In genomic region chr7:29039985-29040661, GRCm38 (mm10) we compare ENCODE assay signal across 7 mouse cellular contexts. TPM values are rescaled to one million over a fixed set of nuclear protein-coding genes. Genes with fewer than 3 reads are reported as not detected.
DNase-seq lines count a peak whose midpoint lies in the region; ATAC-seq and TF ChIP-seq lines count a peak whose summit lies in the region.

No protein-coding gene starts in this region.

- 1% methylated on average over 26 of the region's 26 CpGs for WGBS in forebrain, embryonic 15.5 days
- under 1% methylated on average over 26 of the region's 26 CpGs for WGBS in intestine, embryonic 14.5 days
- WGBS in midbrain, embryonic 15.5 days = under 1% methylated on average over 26 of the region's 26 CpGs

- ATAC-seq in forebrain, embryonic 15.5 days (replicated peaks) = peak; percentile 50
- peak; percentile 26 for ATAC-seq in intestine, embryonic 14.5 days (replicated peaks; ENCODE audit: low FRiP score, low TSS enrichment, low read depth)
- peak; percentile 60 for ATAC-seq in midbrain, embryonic 15.5 days (replicated peaks)

- TF ChIP-seq POLR2A in CH12.LX (IDR thresholded peaks at IDR 0.05; ENCODE audit: low read depth, low read length) = peak; percentile 52; the same call in 1 of the 2 replicates

- H3K9me3 ChIP-seq in CH12.LX (replicated peaks; ENCODE audit: low read length) = peaks cover 12% of the 10 kb centered on the region
- no peaks in the 10 kb centered on the region for H3K9me3 ChIP-seq in forebrain, embryonic 15.5 days
- no peaks in the 10 kb centered on the region for H3K9me3 ChIP-seq in intestine, embryonic 14.5 days (ENCODE audit: control insufficient read depth, low read length)
- H3K9me3 ChIP-seq in midbrain, embryonic 15.5 days = no peaks in the 10 kb centered on the region

- intact Hi-C loops in left cerebral cortex, postnatal 36 days (cut with DNase I) = loop anchor here (2.0 to 10.0 kb wide), 3 partner anchors 65 to 255 kb away; partner anchors contain the start of gene Rinl

- peak overlapping the region; percentile 21; the same call in 1 of the 2 replicates for H3K9ac ChIP-seq in CH12.LX (ENCODE audit: insufficient read depth, low read depth)
- peak overlapping the region; percentile 34 for H3K9ac ChIP-seq in forebrain, embryonic 15.5 days (replicated peaks)
- H3K9ac ChIP-seq in intestine, embryonic 14.5 days (ENCODE audit: low read length) = peak overlapping the region; percentile 45
- peak overlapping the region; percentile 37 for H3K9ac ChIP-seq in midbrain, embryonic 15.5 days

- DNase-seq in CH12.LX (ENCODE audit: extremely low read depth) (peak; percentile 75), NIH3T3 (ENCODE audit: low read depth) (peak; percentile 43)
- peak; percentile 81 for DNase-seq in intestine, embryonic 14.5 days (ENCODE audit: low spot score)
- no peak for DNase-seq in ovary, adult 18-20 months (ENCODE audit: low spot score)
- DNase-seq in left cerebral cortex, postnatal 36 days (ENCODE audit: low spot score in 2 of 2) = no peak

- peak overlapping the region; percentile 76 for H3K4me2 ChIP-seq in CH12.LX (ENCODE audit: insufficient read depth, low read depth, poor library complexity, severe bottlenecking)
- peak overlapping the region; percentile 57 for H3K4me2 ChIP-seq in forebrain, embryonic 15.5 days (replicated peaks)
- H3K4me2 ChIP-seq in intestine, embryonic 14.5 days (ENCODE audit: low read length) = peak overlapping the region; percentile 67
- H3K4me2 ChIP-seq in midbrain, embryonic 15.5 days = peak overlapping the region; percentile 67

- no peak overlapping the region for H3K27ac ChIP-seq in CH12.LX (ENCODE audit: insufficient read depth, low read depth)
- H3K27ac ChIP-seq in forebrain, embryonic 15.5 days (replicated peaks) = peak overlapping the region; percentile 67
- peak overlapping the region; percentile 43 for H3K27ac ChIP-seq in intestine, embryonic 14.5 days (ENCODE audit: low read depth)
- peak overlapping the region; percentile 49; the same call in 1 of the 2 replicates for H3K27ac ChIP-seq in midbrain, embryonic 15.5 days

- dilution Hi-C loops in CH12.LX (cut with MboI; ENCODE audit: extremely low pct_ligation_motif_present, extremely low pct_unique_long_range_greater_than_20kb, low sequenced_read_pairs) = no loop called here

- H3K4me3 ChIP-seq in CH12.LX (replicated peaks in 1 of 3; ENCODE audit: low read depth in 2 of 3, low read length in 2 of 3, poor library complexity in 1 of 3) = peak overlapping the region; percentile 23 to 51 (median 41)
- H3K4me3 ChIP-seq in forebrain, embryonic 15.5 days = peak overlapping the region; percentile 37
- H3K4me3 ChIP-seq in intestine, embryonic 14.5 days (ENCODE audit: low read depth, low read length) = peak overlapping the region; percentile 43
- peak overlapping the region; percentile 37 for H3K4me3 ChIP-seq in midbrain, embryonic 15.5 days

- in situ Hi-C loops in CH12.LX (cut with MboI; ENCODE audit: low pct_ligation_motif_present, low pct_unique_long_range_greater_than_20kb, low sequenced_read_pairs) = loop anchor here (25.0 kb wide), 1 partner anchor 253 kb away; the partner anchor contains the start of gene Rinl

- peaks cover 9 to 37% of the 10 kb centered on the region in 2 experiments for H3K4me1 ChIP-seq in CH12.LX (ENCODE audit: control insufficient read depth in 1 of 2, insufficient read depth in 2 of 2)
- H3K4me1 ChIP-seq in forebrain, embryonic 15.5 days = peaks cover 30% of the 10 kb centered on the region
- H3K4me1 ChIP-seq in intestine, embryonic 14.5 days (replicated peaks; ENCODE audit: control insufficient read depth, insufficient read depth, low read length) = peaks cover 20% of the 10 kb centered on the region
- H3K4me1 ChIP-seq in midbrain, embryonic 15.5 days = peaks cover 16% of the 10 kb centered on the region

- no peak for TF ChIP-seq RAD21 in CH12.LX (IDR thresholded peaks at IDR 0.05; ENCODE audit: low read depth, low read length)

- no peak; a peak in 1 of 4 replicates for TF ChIP-seq CTCF in CH12.LX (conservative IDR thresholded peaks at IDR 0.05 in 1 of 2, IDR thresholded peaks at IDR 0.05 in 1 of 2; ENCODE audit: low read depth in 2 of 2, low read length in 2 of 2)

- H3K27me3 ChIP-seq in CH12.LX (replicated peaks) = no peaks in the 10 kb centered on the region
- H3K27me3 ChIP-seq in forebrain, embryonic 15.5 days = no peaks in the 10 kb centered on the region
- no peaks in the 10 kb centered on the region for H3K27me3 ChIP-seq in intestine, embryonic 14.5 days (replicated peaks; ENCODE audit: control insufficient read depth, insufficient read depth, low read length)
- H3K27me3 ChIP-seq in midbrain, embryonic 15.5 days (replicated peaks) = no peaks in the 10 kb centered on the region

- no peaks in the 10 kb centered on the region for H3K79me2 ChIP-seq in CH12.LX (replicated peaks; ENCODE audit: control insufficient read depth, extremely low read depth, insufficient read depth, poor library complexity, severe bottlenecking)

- TF ChIP-seq EP300 in CH12.LX (IDR thresholded peaks at IDR 0.05; ENCODE audit: low read length) = no peak

- peaks cover 4 to 10% of the 10 kb centered on the region in 2 experiments for H3K36me3 ChIP-seq in CH12.LX (replicated peaks in 1 of 2; ENCODE audit: control insufficient read depth in 1 of 2, insufficient read depth in 1 of 2, low read length in 1 of 2)
- H3K36me3 ChIP-seq in forebrain, embryonic 15.5 days = no peaks in the 10 kb centered on the region
- no peaks in the 10 kb centered on the region for H3K36me3 ChIP-seq in intestine, embryonic 14.5 days (ENCODE audit: control insufficient read depth, insufficient read depth, low read length)
- no peaks in the 10 kb centered on the region for H3K36me3 ChIP-seq in midbrain, embryonic 15.5 days (replicated peaks)

TF ChIP-seq in CH12.LX, 34 proteins besides CTCF, POLR2A, EP300 and RAD21:
- TF ChIP-seq MYC (IDR thresholded peaks at IDR 0.05; ENCODE audit: low read depth, low read length) (peak; percentile 88), SMC3 (IDR thresholded peaks at IDR 0.05; ENCODE audit: low read depth, low read length) (no peak), SIN3A (IDR thresholded peaks at IDR 0.05; ENCODE audit: low read length) (no peak; the same call in 1 of the 2 replicates), ELF1 (IDR thresholded peaks at IDR 0.05; ENCODE audit: low read depth, low read length) (no peak), USF1 (IDR thresholded peaks at IDR 0.05; ENCODE audit: low read depth, low read length) (no peak), KAT2A (IDR thresholded peaks at IDR 0.05; ENCODE audit: insufficient replicate concordance, low read length) (no peak), TBP (conservative IDR thresholded peaks at IDR 0.05; ENCODE audit: low read depth, low read length) (no peak), IRF4 (IDR thresholded peaks at IDR 0.05; ENCODE audit: low read depth, low read length) (no peak), JUND (conservative IDR thresholded peaks at IDR 0.05; ENCODE audit: low read depth, low read length) (no peak), ETS1 (conservative IDR thresholded peaks at IDR 0.05; ENCODE audit: low read depth, low read length) (no peak), ZNF384 (IDR thresholded peaks at IDR 0.05; ENCODE audit: low read depth, low read length) (no peak), PAX5 (IDR thresholded peaks at IDR 0.05; ENCODE audit: low read length) (no peak), POLR2AphosphoS2 (IDR thresholded peaks at IDR 0.05; ENCODE audit: low read depth, low read length) (no peak), MAZ (IDR thresholded peaks at IDR 0.05; ENCODE audit: low read depth, low read length) (no peak), MEF2A (IDR thresholded peaks at IDR 0.05; ENCODE audit: borderline replicate concordance, low read depth, low read length) (no peak), NELFE (IDR thresholded peaks at IDR 0.05; ENCODE audit: low read depth, low read length) (no peak), RCOR1 (conservative IDR thresholded peaks at IDR 0.05; ENCODE audit: low read depth, low read length) (no peak), ZC3H11A (IDR thresholded peaks at IDR 0.05; ENCODE audit: low read depth, low read length) (no peak), CHD2 (IDR thresholded peaks at IDR 0.05; ENCODE audit: low read length) (no peak), E2F4 (IDR thresholded peaks at IDR 0.05; ENCODE audit: insufficient replicate concordance, low read depth, low read length) (no peak), ZMIZ1 (IDR thresholded peaks at IDR 0.05; ENCODE audit: low read depth, low read length) (no peak), MAX (IDR thresholded peaks at IDR 0.05; ENCODE audit: low read length) (peak; percentile 87), USF2 (conservative IDR thresholded peaks at IDR 0.05; ENCODE audit: low read depth, low read length) (no peak), NRF1 (IDR thresholded peaks at IDR 0.05; ENCODE audit: low read depth, low read length) (peak; percentile 88), MXI1 (IDR thresholded peaks at IDR 0.05; ENCODE audit: low read depth, low read length) (no peak), ZKSCAN1 (IDR thresholded peaks at IDR 0.05; ENCODE audit: borderline replicate concordance, low read depth, low read length) (no peak), BHLHE40 (IDR thresholded peaks at IDR 0.05; ENCODE audit: low read depth, low read length) (peak; percentile 90)
TF ChIP-seq in CH12.LX: peak in this region for 4.

RNA-seq across cellular contexts. Expression of gene Map4k1, which starts 58.3 kb away (rescaled TPM):
- 183 and 195 TPM in 2 replicates for total RNA-seq in CH12.LX (2012; rRNA removed)
- 112 and 114 TPM in 2 replicates for total RNA-seq in CH12.LX (2014; rRNA removed)
- polyA plus RNA-seq in CH12.LX (2012; ENCODE audit: insufficient read length, low read depth) = 395 and 401 TPM in 2 replicates
- 5.5 and 7.7 TPM in 2 replicates for polyA plus RNA-seq in forebrain, embryonic 15.5 days (2015; fragmentation: Nextera tagmentation; extraction: Ambion mirVana)
- 10.0 and 11.6 TPM in 2 replicates for polyA plus RNA-seq in intestine, embryonic 14.5 days (2014; fragmentation: Nextera tagmentation; extraction: Ambion mirVana)
- polyA plus RNA-seq in midbrain, embryonic 15.5 days (2015; fragmentation: Nextera tagmentation; extraction: Ambion mirVana) = 8.5 and 11.4 TPM in 2 replicates
- total RNA-seq in left cerebral cortex, postnatal 36 days (2021) = 1 to 10 TPM; 1.6 to 1.9 TPM

RNA-seq across cellular contexts. Expression of gene Eif3k, which starts 58.5 kb away (rescaled TPM):
- 513 and 551 TPM in 2 replicates for total RNA-seq in CH12.LX (2012; rRNA removed)
- 595 and 658 TPM in 2 replicates for total RNA-seq in CH12.LX (2014; rRNA removed)
- polyA plus RNA-seq in CH12.LX (2012; ENCODE audit: insufficient read length, low read depth) = 580 and 584 TPM in 2 replicates
- 303 and 307 TPM in 2 replicates for polyA plus RNA-seq in forebrain, embryonic 15.5 days (2015; fragmentation: Nextera tagmentation; extraction: Ambion mirVana)
- 444 and 452 TPM in 2 replicates for polyA plus RNA-seq in intestine, embryonic 14.5 days (2014; fragmentation: Nextera tagmentation; extraction: Ambion mirVana)
- polyA plus RNA-seq in midbrain, embryonic 15.5 days (2015; fragmentation: Nextera tagmentation; extraction: Ambion mirVana) = 269 and 284 TPM in 2 replicates
- 100 to 1,000 TPM; 169 to 194 TPM for total RNA-seq in left cerebral cortex, postnatal 36 days (2021)

Comparison
In these comparisons a context has a peak if more than half of its experiments do, and no peak if none do; other contexts are left out.
1. DNase-seq: peak in CH12.LX (single experiment), NIH3T3 (single experiment) and intestine, embryonic 14.5 days (single experiment); none in ovary, adult 18-20 months (single experiment) and left cerebral cortex, postnatal 36 days (0 of 2).
2. RNA of gene Map4k1, which starts 58.3 kb away (polyA plus RNA-seq): 395 to 401 TPM in CH12.LX; 8.5 to 11.4 TPM in midbrain, embryonic 15.5 days, 10.0 to 11.6 TPM in intestine, embryonic 14.5 days and 5.5 to 7.7 TPM in forebrain, embryonic 15.5 days; every median in the first group is over 10 times any median in the second.
3. Peak in every context shown above with its lines, with median percentiles within 50 percentile points of each other: H3K4me2 ChIP-seq, H3K4me3 ChIP-seq, H3K9ac ChIP-seq and ATAC-seq.